Mouse (Mus musculus): ENCODE results near the gene Bmp2k. TPM values are rescaled to one million over a fixed set of nuclear protein-coding genes. Genes with fewer than 3 reads are reported as not detected.

Gene Bmp2k
- polyA plus RNA-seq (2016; fragmentation: Nextera tagmentation; extraction: Ambion mirVana): 10.2 and 12.3 TPM in 2 replicates

DNA sequence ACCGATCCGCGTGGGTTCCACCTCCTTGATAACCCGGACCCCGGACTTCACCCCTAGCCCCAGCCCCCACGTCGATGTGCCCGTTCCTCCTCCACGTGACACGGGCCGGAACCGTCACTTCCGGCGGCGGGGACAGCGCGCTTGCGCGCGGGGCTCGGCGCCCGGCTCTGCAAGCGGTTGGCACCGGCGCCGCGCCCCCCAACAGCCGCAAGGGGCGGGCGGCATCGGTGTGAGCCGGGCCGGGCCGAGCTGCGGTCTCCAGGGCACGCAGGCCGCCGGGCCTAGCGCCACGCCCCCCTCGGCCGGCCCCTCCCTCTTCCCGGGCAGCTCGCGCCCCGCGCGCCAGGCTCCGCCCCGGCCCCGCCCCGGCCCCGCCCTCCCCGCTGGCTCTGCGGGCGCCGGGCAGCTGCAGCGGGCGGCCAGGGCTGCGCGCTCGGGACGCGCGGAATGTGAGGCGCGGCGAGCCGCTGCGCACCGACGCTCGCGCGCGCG is at the start of gene Bmp2k:
Gene Bmp2k, plus strand, starts transcription at position 380 of the 492 bp plus-strand sequence.
- peak within 1 kb of the TSS; percentile 93 for H3K4me3 ChIP-seq
- peak within 1 kb of the TSS; percentile 97 for H3K27ac ChIP-seq
- peaks cover 15% of the 10 kb centered on the region; the same call in 1 of the 2 replicates for H3K27me3 ChIP-seq (ENCODE audit: insufficient read depth, poor library complexity, severe bottlenecking)
- 3% methylated on average over 65 of the region's 78 CpGs for WGBS
- no peaks in the 10 kb centered on the region for H3K36me3 ChIP-seq
- DNase-seq (ENCODE audit: low spot score): peak; percentile 95
- H3K4me1 ChIP-seq: peaks cover 19% of the 10 kb centered on the region
- no peaks in the 10 kb centered on the region for H3K9me3 ChIP-seq

- no peak for DNase-seq (ENCODE audit: low spot score)
- H3K27ac ChIP-seq: 0 out of 2 replicates have a peak overlapping the region, but pooled peaks have one; percentile 10
- H3K9me3 ChIP-seq: no peaks in the 10 kb centered on the region
- no peaks in the 10 kb centered on the region for H3K36me3 ChIP-seq
- 79% methylated on average over 13 of the region's 13 CpGs for WGBS
- no peaks in the 10 kb centered on the region for H3K27me3 ChIP-seq (ENCODE audit: insufficient read depth, poor library complexity, severe bottlenecking)
- H3K4me1 ChIP-seq: no peaks in the 10 kb centered on the region
- no peak overlapping the region for H3K4me3 ChIP-seq
Observed at GRCm38 (mm10) chr5:96948856-96949527, 48.5 kb upstream of the Bmp2k start.

DNA sequence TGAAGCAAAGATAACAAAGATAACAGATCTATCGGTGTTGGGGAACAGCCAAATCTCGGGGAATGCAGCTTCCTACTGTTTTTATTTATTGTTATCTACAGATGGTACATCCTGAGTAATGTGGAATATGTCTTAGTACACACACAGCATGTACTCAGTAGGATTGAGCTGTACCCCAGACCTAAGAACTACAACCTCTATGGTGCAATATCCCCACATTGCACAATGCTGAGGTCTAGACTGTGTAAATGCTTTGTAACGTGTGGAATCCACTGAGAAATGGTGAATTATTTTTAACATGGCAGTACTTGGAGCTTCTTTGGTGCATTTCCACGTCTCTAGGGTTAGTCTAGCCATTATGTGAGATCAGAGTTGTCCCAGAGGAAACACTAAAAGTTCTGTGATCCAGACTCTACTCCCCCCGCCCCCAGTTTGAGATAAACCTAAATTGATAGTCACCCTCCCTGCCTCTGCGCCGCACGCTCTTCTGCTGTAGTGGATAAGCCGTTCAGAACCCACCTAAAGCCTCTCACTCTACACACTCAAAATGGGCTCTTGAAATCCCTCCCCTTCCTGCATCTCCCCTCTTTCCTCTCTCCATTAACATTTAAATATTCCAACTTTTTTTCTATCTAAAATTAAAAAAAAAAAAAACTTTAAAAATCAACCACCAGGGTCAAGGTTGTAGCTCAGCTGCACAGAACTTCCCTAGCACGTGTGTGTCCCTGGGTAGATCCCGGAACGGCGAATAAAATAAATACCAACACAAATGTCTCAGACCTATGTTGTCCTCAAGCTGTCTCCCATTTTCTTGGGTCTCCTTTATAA is 47.4 kb upstream of the Bmp2k start:
- Histone ChIP-seq H3K9me3 (no peaks in the 10 kb centered on the region), H3K4me3 (no peak overlapping the region), H3K4me1 (no peaks in the 10 kb centered on the region), H3K27me3 (ENCODE audit: insufficient read depth, poor library complexity, severe bottlenecking) (no peaks in the 10 kb centered on the region), H3K36me3 (no peaks in the 10 kb centered on the region), H3K27ac (0 out of 2 replicates have a peak overlapping the region, but pooled peaks have one; percentile 7)
- WGBS: 78% methylated on average over 13 of the region's 13 CpGs
- no peak for DNase-seq (ENCODE audit: low spot score)

GRCm38 (mm10) chr5:96950667-96951492 is 46.6 kb upstream of the Bmp2k start:
- Histone ChIP-seq H3K27me3 (ENCODE audit: insufficient read depth, poor library complexity, severe bottlenecking) (no peaks in the 10 kb centered on the region), H3K36me3 (no peaks in the 10 kb centered on the region), H3K4me1 (no peaks in the 10 kb centered on the region), H3K9me3 (no peaks in the 10 kb centered on the region), H3K27ac (peak overlapping the region; percentile 74), H3K4me3 (no peak overlapping the region)
- 69% methylated on average over 10 of the region's 10 CpGs for WGBS
- DNase-seq (ENCODE audit: low spot score): no peak

DNA sequence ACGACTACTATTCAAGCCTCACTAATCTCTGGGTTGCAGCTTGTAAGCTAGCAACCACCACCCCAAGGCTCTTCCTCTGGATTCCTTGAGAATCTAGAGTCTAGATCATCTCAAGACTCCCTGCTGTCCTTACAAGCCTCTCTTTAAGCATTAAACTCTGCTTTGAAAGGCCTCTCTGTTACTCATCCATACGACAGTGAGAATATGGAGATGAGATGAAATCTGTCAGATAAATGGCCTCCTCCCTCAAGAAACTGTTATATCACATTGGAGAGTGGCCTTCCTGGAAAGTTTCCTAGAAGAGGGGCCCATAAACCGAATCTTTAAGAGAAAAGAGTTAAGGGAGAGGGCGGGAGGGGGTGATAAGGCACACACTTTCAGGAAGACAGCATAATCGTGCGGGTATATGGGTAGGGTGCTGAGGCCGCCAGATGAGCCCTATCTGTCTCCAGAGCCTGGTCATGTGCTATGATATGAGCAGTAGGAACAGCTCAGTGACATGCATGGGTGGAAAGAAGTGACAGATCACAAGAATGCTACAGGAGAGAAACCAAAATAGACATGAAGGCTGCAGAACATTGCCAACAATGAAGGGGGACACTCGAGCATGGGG is 45.9 kb upstream of the Bmp2k start:
- Histone ChIP-seq H3K4me3 (no peak overlapping the region), H3K4me1 (no peaks in the 10 kb centered on the region), H3K36me3 (no peaks in the 10 kb centered on the region), H3K27me3 (ENCODE audit: insufficient read depth, poor library complexity, severe bottlenecking) (no peaks in the 10 kb centered on the region), H3K9me3 (no peaks in the 10 kb centered on the region), H3K27ac (peak overlapping the region; percentile 74; the same call in 1 of the 2 replicates)
- DNase-seq (ENCODE audit: low spot score): peak; percentile 92
- 55% methylated on average over 8 of the region's 8 CpGs for WGBS

DNA sequence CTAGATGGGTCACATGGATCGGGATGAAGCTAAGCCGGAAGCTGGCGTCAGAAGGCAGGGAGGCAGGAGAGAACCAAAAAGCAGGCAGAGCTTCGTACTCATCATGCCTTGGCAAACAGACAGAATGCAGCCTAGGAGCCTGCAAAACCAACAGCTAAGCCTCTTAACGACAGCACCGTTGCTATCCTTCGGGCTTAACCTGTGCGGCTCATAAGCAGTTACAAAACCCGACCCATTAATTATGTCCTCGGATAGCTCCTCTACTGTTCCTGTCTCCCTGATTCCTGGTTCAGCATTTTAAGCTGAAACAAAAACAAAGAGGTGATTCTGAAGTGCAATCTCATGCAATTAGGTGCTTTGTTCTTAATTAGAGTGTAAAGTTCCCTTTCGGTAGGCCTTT is 43.4 kb upstream of the Bmp2k start:
- Histone ChIP-seq H3K27me3 (ENCODE audit: insufficient read depth, poor library complexity, severe bottlenecking) (no peaks in the 10 kb centered on the region), H3K9me3 (no peaks in the 10 kb centered on the region), H3K27ac (no peak overlapping the region), H3K36me3 (no peaks in the 10 kb centered on the region), H3K4me1 (no peaks in the 10 kb centered on the region), H3K4me3 (no peak overlapping the region)
- DNase-seq (ENCODE audit: low spot score): no peak
- 81% methylated on average over 11 of the region's 11 CpGs for WGBS

- H3K36me3 ChIP-seq: no peaks in the 10 kb centered on the region
- no peaks in the 10 kb centered on the region for H3K27me3 ChIP-seq (ENCODE audit: insufficient read depth, poor library complexity, severe bottlenecking)
- no peak for DNase-seq (ENCODE audit: low spot score)
- H3K9me3 ChIP-seq: no peaks in the 10 kb centered on the region
- no peak overlapping the region for H3K4me3 ChIP-seq
- no peak overlapping the region for H3K27ac ChIP-seq
- 89% methylated on average over 10 of the region's 10 CpGs for WGBS
- no peaks in the 10 kb centered on the region for H3K4me1 ChIP-seq
Observed at GRCm38 (mm10) chr5:96954466-96955027, 42.9 kb upstream of the Bmp2k start.

DNA sequence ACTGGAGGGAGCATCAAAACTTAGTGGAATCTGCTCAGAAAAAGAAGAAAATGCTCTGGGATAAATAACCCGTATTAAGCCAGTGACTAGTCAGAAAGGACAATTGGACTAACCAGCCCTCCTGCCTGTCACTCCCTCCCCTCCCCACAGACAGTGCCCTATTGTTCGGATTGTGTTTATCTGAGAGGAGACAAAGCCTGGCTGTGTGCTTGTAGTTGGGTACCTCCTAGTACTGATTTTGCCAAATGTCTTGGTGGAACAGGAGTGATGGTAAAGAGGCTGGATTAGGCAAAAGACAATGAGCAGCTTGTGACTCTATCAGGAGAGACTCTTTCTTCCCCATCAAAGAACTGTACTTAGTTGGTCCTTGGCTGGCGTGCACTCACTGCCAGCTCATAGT is 40.6 kb upstream of the Bmp2k start:
- Histone ChIP-seq H3K4me3 (no peak overlapping the region), H3K9me3 (no peaks in the 10 kb centered on the region), H3K4me1 (no peaks in the 10 kb centered on the region), H3K27ac (no peak overlapping the region), H3K36me3 (no peaks in the 10 kb centered on the region), H3K27me3 (ENCODE audit: insufficient read depth, poor library complexity, severe bottlenecking) (no peaks in the 10 kb centered on the region)
- 52% methylated on average over 3 of the region's 3 CpGs for WGBS
- no peak for DNase-seq (ENCODE audit: low spot score)

DNA sequence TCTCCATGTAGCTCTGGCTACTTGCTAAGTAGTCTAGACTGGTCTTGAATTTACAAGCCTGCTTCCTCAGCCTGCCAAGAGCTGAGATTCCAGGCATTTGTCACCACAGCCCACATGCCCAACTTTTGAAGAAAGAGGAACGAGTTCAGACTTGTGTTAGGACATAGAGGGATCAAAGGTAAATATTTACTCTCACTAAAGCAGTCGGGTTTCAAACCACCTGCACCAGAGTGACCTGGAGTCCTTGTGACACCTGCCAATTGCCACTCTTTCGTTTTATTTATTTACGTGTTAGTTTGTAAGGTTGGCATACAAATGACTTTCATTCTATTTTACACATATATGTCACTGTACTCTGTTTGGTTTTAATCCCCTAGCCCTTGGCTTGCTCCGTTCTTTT is 36.4 kb upstream of the Bmp2k start:
- WGBS: 76% methylated on average over 5 of the region's 5 CpGs
- no peak for DNase-seq (ENCODE audit: low spot score)
- H3K27ac ChIP-seq: no peak overlapping the region
- H3K4me1 ChIP-seq: peaks cover 10% of the 10 kb centered on the region
- H3K27me3 ChIP-seq (ENCODE audit: insufficient read depth, poor library complexity, severe bottlenecking): no peaks in the 10 kb centered on the region
- no peak overlapping the region for H3K4me3 ChIP-seq
- H3K36me3 ChIP-seq: no peaks in the 10 kb centered on the region
- H3K9me3 ChIP-seq: no peaks in the 10 kb centered on the region

GRCm38 (mm10) chr5:96961852-96962251 is 35.6 kb upstream of the Bmp2k start:
- no peak overlapping the region for H3K27ac ChIP-seq
- H3K36me3 ChIP-seq: no peaks in the 10 kb centered on the region
- no peak for DNase-seq (ENCODE audit: low spot score)
- no peak overlapping the region for H3K4me3 ChIP-seq
- no peaks in the 10 kb centered on the region for H3K27me3 ChIP-seq (ENCODE audit: insufficient read depth, poor library complexity, severe bottlenecking)
- no peaks in the 10 kb centered on the region for H3K9me3 ChIP-seq
- H3K4me1 ChIP-seq: peaks cover 10% of the 10 kb centered on the region

- Histone ChIP-seq H3K27me3 (ENCODE audit: insufficient read depth, poor library complexity, severe bottlenecking) (no peaks in the 10 kb centered on the region), H3K4me1 (peaks cover 10% of the 10 kb centered on the region), H3K9me3 (no peaks in the 10 kb centered on the region), H3K4me3 (no peak overlapping the region), H3K27ac (no peak overlapping the region), H3K36me3 (no peaks in the 10 kb centered on the region)
- 69% methylated on average over 8 of the region's 8 CpGs for WGBS
- no peak for DNase-seq (ENCODE audit: low spot score)
Observed at GRCm38 (mm10) chr5:96962252-96962933, 35.1 kb upstream of the Bmp2k start.

DNA sequence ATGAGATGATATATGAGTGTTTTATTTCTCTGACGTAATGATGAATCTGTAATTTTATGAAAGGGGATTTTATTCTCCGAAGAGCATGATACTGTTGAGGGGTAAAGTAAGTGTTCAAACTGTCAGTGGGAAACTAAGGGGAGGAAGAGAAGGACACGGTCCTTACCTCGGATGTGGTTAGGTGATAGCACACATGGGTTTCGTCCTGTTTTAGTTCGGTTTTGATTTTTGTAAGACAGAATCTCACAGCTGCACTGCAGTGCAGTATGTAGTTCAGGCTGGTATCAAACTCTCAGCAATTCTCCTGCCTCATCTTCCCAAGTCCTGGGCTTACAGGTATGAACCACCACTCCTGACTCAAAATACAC is 34.6 kb upstream of the Bmp2k start:
- Histone ChIP-seq H3K36me3 (no peaks in the 10 kb centered on the region), H3K27ac (no peak overlapping the region), H3K4me1 (peaks cover 10% of the 10 kb centered on the region), H3K27me3 (ENCODE audit: insufficient read depth, poor library complexity, severe bottlenecking) (no peaks in the 10 kb centered on the region), H3K9me3 (no peaks in the 10 kb centered on the region), H3K4me3 (no peak overlapping the region)
- DNase-seq (ENCODE audit: low spot score): no peak
- 74% methylated on average over 6 of the region's 6 CpGs for WGBS

Measured in heart, embryonic 10.5 days (tissue).